Mouse (Mus musculus) kidney, embryonic 16.5 days (tissue): Measurements from ENCODE around the gene Insl3. TPM values are rescaled to one million over a fixed set of nuclear protein-coding genes. Genes with fewer than 3 reads are reported as not detected.
A peak's percentile ranks its signal among the peaks of the same experiment; 100 is the strongest.
"Not testable (repeated sequence)": the region's sequence is repeated elsewhere in the genome, so short reads cannot be mapped to it uniquely, and the experiment has no call there.

Experiments
- ATAC-seq: fragments of 200-750 bp; cut with Nextera tagmentation; 2 replicates; pipeline ENCODE4 v1.8.0; 2017; ENCODE audit warnings: moderate TSS enrichment; ENCODE audit not compliant: low FRiP score, low TSS enrichment
- H3K27ac ChIP-seq: fragments of 300-500 bp; sonication (generic); 2 replicates; pipeline ENCODE4 v1.5.1; 2014; ENCODE audit warnings: low read length
- H3K27me3 ChIP-seq: fragments of 300-500 bp; sonication (generic); 2 replicates; pipeline ENCODE4 v1.6.1; 2014; ENCODE audit warnings: low read length, control low read depth, mixed read lengths; ENCODE audit not compliant: insufficient read depth
- H3K36me3 ChIP-seq: fragments of 300-500 bp; sonication (generic); 2 replicates; pipeline ENCODE4 v1.6.1; 2014; ENCODE audit warnings: low read length, control low read depth, mixed read lengths; ENCODE audit not compliant: insufficient read depth
- H3K4me1 ChIP-seq: fragments of 300-500 bp; sonication (generic); 2 replicates; pipeline ENCODE4 v1.6.1; 2014; ENCODE audit warnings: low read length, control low read depth, mixed read lengths; ENCODE audit not compliant: insufficient read depth
- H3K4me2 ChIP-seq: fragments of 300-500 bp; sonication (generic); replicated peaks from 2 replicates; pipeline ENCODE4 v1.6.1; 2014; ENCODE audit warnings: low read depth, low read length
- H3K4me3 ChIP-seq: fragments of 300-500 bp; sonication (generic); 2 replicates; pipeline ENCODE4 v1.5.1; 2014; ENCODE audit warnings: mild to moderate bottlenecking, low read length
- H3K9ac ChIP-seq: fragments of 300-500 bp; sonication (generic); replicated peaks from 2 replicates; pipeline ENCODE4 v1.6.1; 2014; ENCODE audit warnings: low read length
- H3K9me3 ChIP-seq: fragments of 300-500 bp; sonication (generic); 2 replicates; pipeline ENCODE4 v1.6.1; 2016; ENCODE audit warnings: low read length, control low read depth
- WGBS: fragments of 180-500 bp; shearing (Covaris S2); extraction: QIAGEN DNeasy Blood & Tissue Kit; methylation state at CpG from one replicate; pipeline ENCODE4 v1.1.7; 2014; 5-methylcytosine and 5-hydroxymethylcytosine counted together
- polyA plus RNA-seq: library from polyadenylated mRNA; unstranded; fragments of >200 nt; fragmentation: Nextera tagmentation; extraction: Ambion mirVana; gene quantifications from 2 replicates; pipeline ENCODE4 v1.2.1, GENCODE M21; 2015

Gene Insl3
- polyA plus RNA-seq, 1 experiment from 2014 or later = 7.7 TPM

- H3K4me3 ChIP-seq = no peak overlapping the region
- WGBS = 66% methylated on average over 3 of the region's 3 CpGs
- H3K9ac ChIP-seq = no peak overlapping the region
- no peaks in the 10 kb centered on the region for H3K36me3 ChIP-seq
- ATAC-seq = no peak
- H3K4me1 ChIP-seq = peaks cover 12% of the 10 kb centered on the region; the same call in 1 of the 2 replicates
- no peak overlapping the region for H3K4me2 ChIP-seq
- H3K9me3 ChIP-seq = no peaks in the 10 kb centered on the region
- peaks cover 59% of the 10 kb centered on the region for H3K27me3 ChIP-seq
- no peak overlapping the region for H3K27ac ChIP-seq
Observed at GRCm38 (mm10) chr8:71702923-71703322, 13.9 kb downstream of the Insl3 start.

GRCm38 (mm10) chr8:71703400-71703799 lies 14.4 kb downstream of the Insl3 start:
- peaks cover 62% of the 10 kb centered on the region for H3K27me3 ChIP-seq
- not testable (repeated sequence) for H3K4me2 ChIP-seq, H3K9me3 ChIP-seq, H3K27ac ChIP-seq, H3K36me3 ChIP-seq, ATAC-seq, H3K4me3 ChIP-seq, H3K9ac ChIP-seq
- peaks cover 12% of the 10 kb centered on the region; the same call in 1 of the 2 replicates for H3K4me1 ChIP-seq

GRCm38 (mm10) chr8:71707874-71708273 lies 18.9 kb downstream of the Insl3 start:
- H3K36me3 ChIP-seq = no peaks in the 10 kb centered on the region
- H3K9ac ChIP-seq = no peak overlapping the region
- H3K4me1 ChIP-seq = peaks cover 3% of the 10 kb centered on the region; the same call in 1 of the 2 replicates
- ATAC-seq = no peak
- WGBS = 40% methylated on average over 8 of the region's 8 CpGs
- H3K27ac ChIP-seq = no peak overlapping the region
- H3K9me3 ChIP-seq = no peaks in the 10 kb centered on the region
- H3K4me2 ChIP-seq = no peak overlapping the region
- H3K27me3 ChIP-seq = peaks cover 37% of the 10 kb centered on the region
- H3K4me3 ChIP-seq = no peak overlapping the region

- H3K27ac ChIP-seq = no peak overlapping the region
- ATAC-seq = 0 out of 2 replicates have a peak, but pooled peaks have one; percentile 1
- peak overlapping the region; percentile 47 for H3K4me2 ChIP-seq
- WGBS = 35% methylated on average over 25 of the region's 25 CpGs
- H3K9me3 ChIP-seq = no peaks in the 10 kb centered on the region
- no peak overlapping the region for H3K4me3 ChIP-seq
- peaks cover 3% of the 10 kb centered on the region; the same call in 1 of the 2 replicates for H3K4me1 ChIP-seq
- no peaks in the 10 kb centered on the region for H3K36me3 ChIP-seq
- peaks cover 32% of the 10 kb centered on the region for H3K27me3 ChIP-seq
- H3K9ac ChIP-seq = no peak overlapping the region
Observed at GRCm38 (mm10) chr8:71709134-71709799, 20.3 kb downstream of the Insl3 start.

- Histone ChIP-seq H3K27ac (no peak overlapping the region), H3K4me2 (peak overlapping the region; percentile 47), H3K36me3 (no peaks in the 10 kb centered on the region), H3K9ac (no peak overlapping the region; the same call in 1 of the 2 replicates), H3K27me3 (peaks cover 25% of the 10 kb centered on the region), H3K9me3 (no peaks in the 10 kb centered on the region), H3K4me3 (peak overlapping the region; percentile 19; the same call in 1 of the 2 replicates), H3K4me1 (peaks cover 3% of the 10 kb centered on the region; the same call in 1 of the 2 replicates)
- peak; percentile 74 for ATAC-seq
- 19% methylated on average over 25 of the region's 25 CpGs for WGBS
Observed at GRCm38 (mm10) chr8:71709800-71710446, 20.9 kb downstream of the Insl3 start.

- H3K27me3 ChIP-seq = peaks cover 22% of the 10 kb centered on the region
- H3K9me3 ChIP-seq = no peaks in the 10 kb centered on the region
- H3K4me3 ChIP-seq = no peak overlapping the region
- H3K4me2 ChIP-seq = no peak overlapping the region
- WGBS = 86% methylated on average over 2 of the region's 2 CpGs
- H3K9ac ChIP-seq = no peak overlapping the region
- H3K4me1 ChIP-seq = peaks cover 3% of the 10 kb centered on the region; the same call in 1 of the 2 replicates
- no peak for ATAC-seq
- H3K27ac ChIP-seq = no peak overlapping the region
- H3K36me3 ChIP-seq = no peaks in the 10 kb centered on the region
Observed at GRCm38 (mm10) chr8:71711574-71711973, 22.6 kb downstream of the Insl3 start.

- no peaks in the 10 kb centered on the region for H3K36me3 ChIP-seq
- no peak overlapping the region for H3K27ac ChIP-seq
- H3K4me1 ChIP-seq = no peaks in the 10 kb centered on the region
- no peak overlapping the region for H3K9ac ChIP-seq
- H3K4me2 ChIP-seq = no peak overlapping the region
- no peak overlapping the region for H3K4me3 ChIP-seq
- WGBS = 35% methylated on average over 8 of the region's 8 CpGs
- ATAC-seq = no peak
- no peaks in the 10 kb centered on the region for H3K27me3 ChIP-seq
- no peaks in the 10 kb centered on the region for H3K9me3 ChIP-seq
Observed at GRCm38 (mm10) chr8:71715531-71715930, 26.5 kb downstream of the Insl3 start.

GRCm38 (mm10) chr8:71716561-71717053 lies 27.6 kb downstream of the Insl3 start:
- H3K9me3 ChIP-seq = no peaks in the 10 kb centered on the region
- no peaks in the 10 kb centered on the region for H3K4me1 ChIP-seq
- no peak overlapping the region for H3K27ac ChIP-seq
- no peaks in the 10 kb centered on the region for H3K36me3 ChIP-seq
- H3K9ac ChIP-seq = no peak overlapping the region
- no peak overlapping the region for H3K4me3 ChIP-seq
- 88% methylated on average over 13 of the region's 13 CpGs for WGBS
- no peak for ATAC-seq
- H3K4me2 ChIP-seq = no peak overlapping the region
- no peaks in the 10 kb centered on the region for H3K27me3 ChIP-seq

- no peak overlapping the region for H3K4me2 ChIP-seq
- WGBS = 69% methylated on average over 12 of the region's 12 CpGs
- no peaks in the 10 kb centered on the region for H3K36me3 ChIP-seq
- H3K9me3 ChIP-seq = no peaks in the 10 kb centered on the region
- H3K27ac ChIP-seq = no peak overlapping the region
- H3K4me3 ChIP-seq = no peak overlapping the region
- ATAC-seq = 0 out of 2 replicates have a peak, but pooled peaks have one; percentile 9
- no peaks in the 10 kb centered on the region for H3K4me1 ChIP-seq
- H3K9ac ChIP-seq = no peak overlapping the region
- H3K27me3 ChIP-seq = no peaks in the 10 kb centered on the region
Observed at GRCm38 (mm10) chr8:71717096-71717495, 28.1 kb downstream of the Insl3 start.

GRCm38 (mm10) chr8:71718252-71718651 lies 29.2 kb downstream of the Insl3 start:
- H3K4me1 ChIP-seq = no peaks in the 10 kb centered on the region
- no peak overlapping the region for H3K9ac ChIP-seq
- H3K27ac ChIP-seq = no peak overlapping the region
- 38% methylated on average over 3 of the region's 3 CpGs for WGBS
- no peak overlapping the region for H3K4me2 ChIP-seq
- H3K4me3 ChIP-seq = no peak overlapping the region
- ATAC-seq = no peak
- H3K36me3 ChIP-seq = no peaks in the 10 kb centered on the region
- no peaks in the 10 kb centered on the region for H3K9me3 ChIP-seq
- H3K27me3 ChIP-seq = no peaks in the 10 kb centered on the region
